Mouse (Mus musculus) forebrain, embryonic 14.5 days (tissue): ENCODE measurements around the gene Ccer2. TPM values are rescaled to one million over a fixed set of nuclear protein-coding genes. Genes with fewer than 3 reads are reported as not detected.
A peak's percentile ranks its signal among the peaks of the same experiment; 100 is the strongest.

Experiments used
- ATAC-seq: fragments of 200-750 bp; cut with Nextera tagmentation; 2 replicates; pipeline ENCODE4 v1.8.0; 2017; ENCODE audit warnings: mild to moderate bottlenecking, moderate library complexity
- DNase-seq: peaks from one replicate; pipeline ENCODE4 v3.0.0-alpha.2; 2015; ENCODE audit warnings: low spot score
- H3K27ac ChIP-seq: fragments of 300-500 bp; sonication (generic); 2 replicates; pipeline ENCODE4 v1.5.1; 2014; ENCODE audit warnings: low read depth, mild to moderate bottlenecking, control low read depth, low read length, moderate library complexity
- H3K27me3 ChIP-seq: fragments of 300-500 bp; sonication (generic); replicated peaks from 2 replicates; pipeline ENCODE4 v1.6.1; 2014; ENCODE audit warnings: low read length, control low read depth, mixed read lengths; ENCODE audit not compliant: control insufficient read depth, insufficient read depth
- H3K36me3 ChIP-seq: fragments of 300-500 bp; sonication (generic); 2 replicates; pipeline ENCODE4 v1.6.1; 2014; ENCODE audit warnings: low read length, control low read depth; ENCODE audit not compliant: control insufficient read depth, insufficient read depth
- H3K4me1 ChIP-seq: fragments of 300-500 bp; sonication (generic); 2 replicates; pipeline ENCODE4 v1.6.1; 2014; ENCODE audit warnings: antibody characterized with exemption, low read length, control low read depth; ENCODE audit not compliant: control insufficient read depth, insufficient read depth
- H3K4me2 ChIP-seq: fragments of 300-500 bp; sonication (generic); 2 replicates; pipeline ENCODE4 v1.6.1; 2014; ENCODE audit warnings: mild to moderate bottlenecking, control low read depth, low read length
- H3K4me3 ChIP-seq: fragments of 300-500 bp; sonication (generic); 2 replicates; pipeline ENCODE4 v1.5.1; 2014; ENCODE audit warnings: low read depth, low read length, control low read depth
- H3K9ac ChIP-seq: fragments of 300-500 bp; sonication (generic); 2 replicates; pipeline ENCODE4 v1.6.1; 2014; ENCODE audit warnings: mild to moderate bottlenecking, low read length, control low read depth, moderate library complexity
- H3K9me3 ChIP-seq: fragments of 300-500 bp; sonication (generic); replicated peaks from 2 replicates; pipeline ENCODE4 v1.6.1; 2016; ENCODE audit warnings: low read length, control low read depth, mixed read lengths; ENCODE audit not compliant: control insufficient read depth
- WGBS: fragments of 180-500 bp; shearing (Covaris S2); extraction: QIAGEN DNeasy Blood & Tissue Kit; methylation state at CpG from one replicate; pipeline ENCODE4 v1.1.7; 2014; 5-methylcytosine and 5-hydroxymethylcytosine counted together
- polyA plus RNA-seq: library from polyadenylated mRNA; unstranded; fragments of >200 nt; fragmentation: Nextera tagmentation; extraction: Ambion mirVana; gene quantifications from 2 replicates; pipeline ENCODE4 v1.2.1, GENCODE M21; 2014

Ccer2 gene
- polyA plus RNA-seq, 1 experiment from 2014 or later, result not detected

DNA sequence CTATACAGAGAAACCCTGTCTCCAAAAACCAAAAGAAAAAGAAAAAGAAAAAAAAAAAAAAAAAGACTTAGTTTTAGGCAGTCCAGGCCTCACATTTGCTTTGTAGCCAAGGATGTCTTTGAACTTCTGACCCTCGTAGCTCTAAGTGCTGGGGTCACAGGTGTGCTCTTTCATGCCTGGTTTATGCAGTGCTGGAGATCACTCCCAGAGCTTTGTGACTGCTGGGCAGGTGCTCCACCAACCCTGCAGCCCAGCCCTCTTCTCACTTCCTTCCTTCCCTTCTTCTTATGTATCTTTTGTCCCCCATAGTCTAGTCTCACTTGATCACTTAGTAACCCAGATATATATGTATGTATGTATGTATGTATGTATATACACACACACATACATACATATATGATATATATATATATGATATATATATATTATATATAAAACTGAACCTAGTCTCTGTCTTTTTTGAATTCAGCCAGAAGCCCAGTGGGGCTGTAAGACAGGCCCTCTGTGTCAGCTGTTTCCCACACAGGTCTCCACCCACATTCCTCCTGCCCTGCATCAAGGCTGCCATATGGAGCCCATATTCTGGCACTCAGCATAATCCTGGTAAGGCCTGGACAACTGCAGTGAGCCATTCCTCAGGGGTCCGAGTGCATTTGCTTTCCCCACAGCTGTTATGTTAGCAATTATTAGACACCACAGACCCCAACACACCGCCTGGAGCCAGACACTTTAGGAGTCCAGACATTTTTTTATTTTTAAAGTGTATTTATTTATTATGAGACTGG, 35.0 kb upstream of the Ccer2 start:
- no peaks in the 10 kb centered on the region for H3K27me3 ChIP-seq
- no peak overlapping the region for H3K4me3 ChIP-seq
- ATAC-seq (no peak), DNase-seq (no peak)
- no peak overlapping the region for H3K9ac ChIP-seq
- no peak overlapping the region for H3K27ac ChIP-seq
- H3K36me3 ChIP-seq, result no peaks in the 10 kb centered on the region
- no peaks in the 10 kb centered on the region for H3K4me1 ChIP-seq
- H3K9me3 ChIP-seq, result no peaks in the 10 kb centered on the region
- WGBS, result 89% methylated on average over 3 of the region's 3 CpGs
- no peak overlapping the region for H3K4me2 ChIP-seq

- no peaks in the 10 kb centered on the region for H3K27me3 ChIP-seq
- no peaks in the 10 kb centered on the region for H3K36me3 ChIP-seq
- DNase-seq (no peak), ATAC-seq (no peak)
- no peak overlapping the region for H3K4me3 ChIP-seq
- H3K4me1 ChIP-seq, result no peaks in the 10 kb centered on the region
- H3K4me2 ChIP-seq, result no peak overlapping the region
- no peak overlapping the region for H3K9ac ChIP-seq
- H3K27ac ChIP-seq, result no peak overlapping the region
- H3K9me3 ChIP-seq, result no peaks in the 10 kb centered on the region
- WGBS, result 95% methylated on average over 7 of the region's 7 CpGs
Measured at GRCm38 (mm10) chr7:28722079-28722478, 33.9 kb upstream of the Ccer2 start.

DNA sequence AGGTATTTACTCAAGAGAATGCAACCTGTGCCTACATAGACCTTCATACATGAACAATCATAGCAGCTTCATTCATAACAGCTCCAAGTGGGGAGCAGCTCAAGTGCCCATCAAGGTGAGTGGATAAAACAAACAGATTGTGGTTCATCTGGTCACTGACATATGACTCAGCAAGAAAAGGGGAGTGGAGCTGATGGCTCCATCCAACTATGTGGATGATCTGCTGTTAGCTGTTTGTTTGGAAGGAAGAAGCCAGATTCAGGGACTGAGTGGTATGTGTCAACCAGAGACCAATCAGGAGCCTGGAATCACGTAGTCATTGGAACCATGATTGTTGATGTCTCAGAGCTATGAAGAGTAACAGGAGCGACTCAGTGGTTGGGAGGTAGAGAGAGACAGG, 31.4 kb upstream of the Ccer2 start:
- Histone ChIP-seq H3K9ac (no peak overlapping the region), H3K4me1 (no peaks in the 10 kb centered on the region), H3K4me2 (no peak overlapping the region), H3K36me3 (no peaks in the 10 kb centered on the region), H3K4me3 (no peak overlapping the region), H3K27ac (no peak overlapping the region), H3K9me3 (no peaks in the 10 kb centered on the region), H3K27me3 (no peaks in the 10 kb centered on the region)
- DNase-seq (no peak), ATAC-seq (no peak)
- WGBS, result 86% methylated on average over 2 of the region's 2 CpGs

DNA sequence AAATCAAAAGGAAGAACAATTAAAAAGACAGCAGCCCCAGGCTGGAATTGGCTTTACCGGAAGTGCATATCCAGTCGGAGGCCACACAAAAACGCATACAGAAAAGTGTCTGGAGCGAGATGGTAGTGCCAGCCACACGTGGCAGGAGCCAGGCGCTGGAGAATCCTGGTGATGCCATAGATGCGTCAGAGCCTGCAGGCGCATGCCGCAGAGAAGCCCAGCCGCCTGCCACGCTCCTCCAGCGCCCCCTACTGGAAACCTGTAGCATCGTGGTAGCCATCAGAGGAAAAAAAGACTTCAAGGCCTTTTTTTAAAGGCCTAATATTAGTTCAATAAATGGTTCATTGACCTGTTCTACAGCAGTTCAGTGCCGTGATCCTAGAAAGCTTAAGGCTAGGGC, 29.4 kb upstream of the Ccer2 start:
- 7% methylated on average over 14 of the region's 14 CpGs for WGBS
- H3K27ac ChIP-seq, result no peak overlapping the region

DNA sequence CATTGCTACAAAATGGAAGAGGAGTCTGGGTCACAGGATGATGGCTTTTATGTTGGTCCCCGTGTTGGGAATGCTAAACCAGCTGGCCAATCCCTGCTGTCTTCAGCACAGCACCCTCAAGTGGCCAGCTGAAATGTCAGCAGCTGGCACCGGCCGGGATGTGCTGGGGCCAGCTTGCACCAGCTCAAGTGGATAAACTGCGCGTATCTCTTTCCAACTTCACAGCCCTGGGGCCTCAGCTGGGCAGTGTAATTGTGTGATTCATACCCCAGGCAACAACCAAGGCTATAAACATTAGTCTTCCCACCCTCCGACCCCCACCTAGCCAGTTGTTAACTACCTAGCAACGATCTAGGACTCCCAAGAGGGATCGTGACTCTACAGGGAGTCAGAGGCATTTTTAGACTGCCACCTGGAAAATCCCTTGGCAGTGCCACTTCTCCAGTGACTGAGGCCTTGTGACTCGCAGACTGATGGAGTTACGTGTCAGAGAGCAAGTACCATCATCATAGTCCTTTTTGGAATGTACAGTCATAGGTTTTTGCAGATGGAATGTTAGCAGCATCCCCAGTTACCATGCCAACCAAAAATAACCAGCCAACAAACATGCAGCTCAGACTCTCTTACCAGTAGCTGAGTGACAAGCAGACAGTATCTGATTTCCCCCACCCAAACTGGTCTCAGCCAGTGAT, 28.2 kb upstream of the Ccer2 start:
- no peak for DNase-seq
- no peak overlapping the region for H3K4me3 ChIP-seq
- H3K4me1 ChIP-seq, result no peaks in the 10 kb centered on the region
- no peaks in the 10 kb centered on the region for H3K27me3 ChIP-seq
- H3K9ac ChIP-seq, result no peak overlapping the region
- 62% methylated on average over 10 of the region's 10 CpGs for WGBS
- H3K9me3 ChIP-seq, result no peaks in the 10 kb centered on the region
- no peak for ATAC-seq
- no peak overlapping the region for H3K27ac ChIP-seq
- H3K4me2 ChIP-seq, result no peak overlapping the region
- no peaks in the 10 kb centered on the region for H3K36me3 ChIP-seq

More for the DNA sequence above, 29.4 kb upstream of the Ccer2 start:
- Histone ChIP-seq H3K4me2 (no peak overlapping the region), H3K9ac (no peak overlapping the region), H3K4me1 (no peaks in the 10 kb centered on the region), H3K36me3 (no peaks in the 10 kb centered on the region), H3K27me3 (no peaks in the 10 kb centered on the region), H3K4me3 (no peak overlapping the region), H3K9me3 (no peaks in the 10 kb centered on the region)
- DNase-seq (peak; percentile 90), ATAC-seq (peak; percentile 75)

GRCm38 (mm10) chr7:28732341-28733142, 23.4 kb upstream of the Ccer2 start:
- ATAC-seq (peak; percentile 88), DNase-seq (peak; percentile 80)
- peak overlapping the region; percentile 54 for H3K9ac ChIP-seq
- H3K36me3 ChIP-seq, result peaks cover 7% of the 10 kb centered on the region; the same call in 1 of the 2 replicates
- H3K9me3 ChIP-seq, result no peaks in the 10 kb centered on the region
- H3K27ac ChIP-seq, result no peak overlapping the region
- H3K4me2 ChIP-seq, result peak overlapping the region; percentile 64
- H3K4me3 ChIP-seq, result peak overlapping the region; percentile 41
- H3K4me1 ChIP-seq, result no peaks in the 10 kb centered on the region; the same call in 1 of the 2 replicates
- H3K27me3 ChIP-seq, result no peaks in the 10 kb centered on the region
- 3% methylated on average over 58 of the region's 58 CpGs for WGBS

GRCm38 (mm10) chr7:28733211-28733610, 22.8 kb upstream of the Ccer2 start:
- H3K9ac ChIP-seq, result peak overlapping the region; percentile 54
- ATAC-seq, result peak; percentile 37

GRCm38 (mm10) chr7:28735701-28736100, 20.3 kb upstream of the Ccer2 start:
- no peaks in the 10 kb centered on the region; the same call in 1 of the 2 replicates for H3K4me1 ChIP-seq
- no peak overlapping the region for H3K4me2 ChIP-seq
- ATAC-seq (no peak), DNase-seq (no peak)
- H3K27ac ChIP-seq, result no peak overlapping the region
- peaks cover 14% of the 10 kb centered on the region; the same call in 1 of the 2 replicates for H3K36me3 ChIP-seq
- no peak overlapping the region for H3K4me3 ChIP-seq
- H3K9me3 ChIP-seq, result no peaks in the 10 kb centered on the region
- WGBS, result 79% methylated on average over 6 of the region's 6 CpGs
- H3K9ac ChIP-seq, result no peak overlapping the region
- H3K27me3 ChIP-seq, result no peaks in the 10 kb centered on the region

More at GRCm38 (mm10) chr7:28733211-28733610, 22.8 kb upstream of the Ccer2 start:
- 4% methylated on average over 11 of the region's 11 CpGs for WGBS
- Histone ChIP-seq H3K27ac (no peak overlapping the region), H3K36me3 (peaks cover 10% of the 10 kb centered on the region; the same call in 1 of the 2 replicates), H3K4me2 (peak overlapping the region; percentile 64), H3K9me3 (no peaks in the 10 kb centered on the region), H3K27me3 (no peaks in the 10 kb centered on the region), H3K4me1 (no peaks in the 10 kb centered on the region; the same call in 1 of the 2 replicates), H3K4me3 (peak overlapping the region; percentile 41)
- DNase-seq, result no peak
